Mouse (Mus musculus) midbrain, embryonic 11.5 days (tissue): Measurements from ENCODE around the gene Fmnl2. TPM values are rescaled to one million over a fixed set of nuclear protein-coding genes. Genes with fewer than 3 reads are reported as not detected.
A peak's percentile ranks its signal among the peaks of the same experiment; 100 is the strongest.

Experiments
- ATAC-seq: fragments of 200-750 bp; cut with Nextera tagmentation; 2 replicates; pipeline ENCODE4 v1.8.0; 2017; ENCODE audit warnings: moderate TSS enrichment, moderate library complexity; ENCODE audit not compliant: low FRiP score
- DNase-seq: peaks from one replicate; pipeline ENCODE4 v3.0.0; 2015; ENCODE audit warnings: low spot score; ENCODE audit errors: missing footprints
- H3K27ac ChIP-seq: fragments of 300-500 bp; sonication (generic); 2 replicates; pipeline ENCODE4 v1.5.1; 2014; ENCODE audit warnings: low read depth, low read length
- H3K27me3 ChIP-seq: fragments of 300-500 bp; sonication (generic); 2 replicates; pipeline ENCODE4 v1.6.1; 2014; ENCODE audit warnings: mild to moderate bottlenecking, low read length, moderate library complexity, mixed read lengths; ENCODE audit not compliant: control insufficient read depth, insufficient read depth
- H3K36me3 ChIP-seq: fragments of 300-500 bp; sonication (generic); 2 replicates; pipeline ENCODE4 v1.6.1; 2014; ENCODE audit warnings: mild to moderate bottlenecking, low read length, moderate library complexity, mixed read lengths; ENCODE audit not compliant: control insufficient read depth, insufficient read depth
- H3K4me1 ChIP-seq: fragments of 300-500 bp; sonication (generic); 2 replicates; pipeline ENCODE4 v1.6.1; 2014; ENCODE audit warnings: low read length; ENCODE audit not compliant: control insufficient read depth, insufficient read depth
- H3K4me2 ChIP-seq: fragments of 300-500 bp; sonication (generic); 2 replicates; pipeline ENCODE4 v1.6.1; 2014; ENCODE audit warnings: mild to moderate bottlenecking, moderate library complexity
- H3K4me3 ChIP-seq: fragments of 300-500 bp; sonication (generic); 2 replicates; pipeline ENCODE4 v1.5.1; 2014; ENCODE audit warnings: low read depth, low read length
- H3K9ac ChIP-seq: fragments of 300-500 bp; sonication (generic); 2 replicates; pipeline ENCODE4 v1.6.1; 2014; ENCODE audit warnings: low read length
- H3K9me3 ChIP-seq: fragments of 300-500 bp; sonication (generic); 2 replicates; pipeline ENCODE4 v1.6.1; 2016; ENCODE audit warnings: low read length; ENCODE audit not compliant: control insufficient read depth
- WGBS: fragments of 180-500 bp; shearing (Covaris S2); extraction: QIAGEN DNeasy Blood & Tissue Kit; methylation state at CpG from one replicate; pipeline ENCODE4 v1.1.7; 2014; 5-methylcytosine and 5-hydroxymethylcytosine counted together
- polyA plus RNA-seq: library from polyadenylated mRNA; unstranded; fragments of >200 nt; fragmentation: Nextera tagmentation; extraction: Ambion mirVana; gene quantifications from 2 replicates; pipeline ENCODE4 v1.2.1, GENCODE M21; 2014

Fmnl2 gene
- polyA plus RNA-seq, 1 experiment from 2014 or later: 9.4 TPM

GRCm38 (mm10) chr2:53061363-53062000 lies 203.8 kb downstream of the Fmnl2 start:
- DNase-seq (no peak), ATAC-seq (no peak)
- Histone ChIP-seq H3K4me3 (no peak overlapping the region), H3K4me2 (no peak overlapping the region), H3K27me3 (no peaks in the 10 kb centered on the region), H3K9ac (no peak overlapping the region), H3K36me3 (no peaks in the 10 kb centered on the region), H3K27ac (no peak overlapping the region), H3K4me1 (no peaks in the 10 kb centered on the region), H3K9me3 (no peaks in the 10 kb centered on the region)
- WGBS: 85% methylated on average over 9 of the region's 9 CpGs

- Histone ChIP-seq H3K9me3 (no peaks in the 10 kb centered on the region), H3K27me3 (no peaks in the 10 kb centered on the region), H3K9ac (no peak overlapping the region), H3K27ac (no peak overlapping the region), H3K4me1 (no peaks in the 10 kb centered on the region), H3K4me2 (no peak overlapping the region), H3K36me3 (no peaks in the 10 kb centered on the region), H3K4me3 (no peak overlapping the region)
- DNase-seq (no peak), ATAC-seq (no peak)
- WGBS: 92% methylated on average over 2 of the region's 2 CpGs
Observed at GRCm38 (mm10) chr2:53066973-53067372, 209.3 kb downstream of the Fmnl2 start.

GRCm38 (mm10) chr2:53070607-53071006 lies 212.9 kb downstream of the Fmnl2 start:
- WGBS: 3% methylated on average over 1 of the region's 1 CpGs
- Histone ChIP-seq H3K4me1 (no peaks in the 10 kb centered on the region), H3K4me2 (no peak overlapping the region), H3K9me3 (no peaks in the 10 kb centered on the region), H3K27ac (no peak overlapping the region), H3K27me3 (no peaks in the 10 kb centered on the region), H3K9ac (no peak overlapping the region), H3K4me3 (no peak overlapping the region), H3K36me3 (no peaks in the 10 kb centered on the region)
- ATAC-seq: no peak
- no peak for DNase-seq

- Histone ChIP-seq H3K4me2 (no peak overlapping the region), H3K36me3 (no peaks in the 10 kb centered on the region), H3K9ac (no peak overlapping the region), H3K4me1 (no peaks in the 10 kb centered on the region), H3K27me3 (no peaks in the 10 kb centered on the region), H3K4me3 (no peak overlapping the region), H3K9me3 (no peaks in the 10 kb centered on the region), H3K27ac (no peak overlapping the region)
- 96% methylated on average over 2 of the region's 2 CpGs for WGBS
- no peak for DNase-seq
- ATAC-seq: no peak
Observed at GRCm38 (mm10) chr2:53079693-53080286, 222.1 kb downstream of the Fmnl2 start.

GRCm38 (mm10) chr2:53082045-53082444 lies 224.4 kb downstream of the Fmnl2 start:
- Histone ChIP-seq H3K9ac (no peak overlapping the region), H3K9me3 (no peaks in the 10 kb centered on the region), H3K4me3 (no peak overlapping the region), H3K27me3 (no peaks in the 10 kb centered on the region), H3K4me1 (no peaks in the 10 kb centered on the region), H3K27ac (no peak overlapping the region), H3K4me2 (no peak overlapping the region), H3K36me3 (no peaks in the 10 kb centered on the region)
- no peak for DNase-seq
- 90% methylated on average over 4 of the region's 4 CpGs for WGBS
- ATAC-seq: no peak

GRCm38 (mm10) chr2:53082501-53082900 lies 224.8 kb downstream of the Fmnl2 start:
- Histone ChIP-seq H3K9me3 (no peaks in the 10 kb centered on the region), H3K4me1 (no peaks in the 10 kb centered on the region), H3K36me3 (no peaks in the 10 kb centered on the region), H3K9ac (no peak overlapping the region), H3K27ac (no peak overlapping the region), H3K4me3 (no peak overlapping the region), H3K4me2 (no peak overlapping the region), H3K27me3 (no peaks in the 10 kb centered on the region)
- no peak for ATAC-seq
- 90% methylated on average over 5 of the region's 5 CpGs for WGBS
- DNase-seq: peak; percentile 41

GRCm38 (mm10) chr2:53083241-53083640 lies 225.6 kb downstream of the Fmnl2 start:
- Histone ChIP-seq H3K4me3 (no peak overlapping the region), H3K27me3 (no peaks in the 10 kb centered on the region), H3K36me3 (no peaks in the 10 kb centered on the region), H3K9ac (no peak overlapping the region), H3K4me2 (no peak overlapping the region), H3K27ac (no peak overlapping the region), H3K4me1 (no peaks in the 10 kb centered on the region), H3K9me3 (no peaks in the 10 kb centered on the region)
- DNase-seq (peak; percentile 60), ATAC-seq (peak; percentile 40; the same call in 1 of the 2 replicates)
- WGBS: 42% methylated on average over 1 of the region's 1 CpGs

- DNase-seq (peak; percentile 90), ATAC-seq (0 out of 2 replicates have a peak, but pooled peaks have one; percentile 43)
- no peak overlapping the region for H3K9ac ChIP-seq
Observed at GRCm38 (mm10) chr2:53085617-53086202, 228.1 kb downstream of the Fmnl2 start.

GRCm38 (mm10) chr2:53088744-53089143 lies 231.1 kb downstream of the Fmnl2 start:
- H3K4me2 ChIP-seq: no peak overlapping the region

More at GRCm38 (mm10) chr2:53085617-53086202, 228.1 kb downstream of the Fmnl2 start:
- H3K27me3 ChIP-seq: no peaks in the 10 kb centered on the region
- H3K4me3 ChIP-seq: no peak overlapping the region
- H3K4me2 ChIP-seq: no peak overlapping the region
- no peaks in the 10 kb centered on the region for H3K9me3 ChIP-seq
- WGBS: 57% methylated on average over 9 of the region's 9 CpGs
- no peak overlapping the region for H3K27ac ChIP-seq
- no peaks in the 10 kb centered on the region for H3K4me1 ChIP-seq
- H3K36me3 ChIP-seq: no peaks in the 10 kb centered on the region

More at GRCm38 (mm10) chr2:53088744-53089143, 231.1 kb downstream of the Fmnl2 start:
- no peaks in the 10 kb centered on the region for H3K27me3 ChIP-seq
- no peaks in the 10 kb centered on the region for H3K36me3 ChIP-seq
- no peak for DNase-seq
- H3K4me3 ChIP-seq: no peak overlapping the region
- H3K27ac ChIP-seq: no peak overlapping the region
- no peaks in the 10 kb centered on the region for H3K9me3 ChIP-seq
- no peak overlapping the region for H3K9ac ChIP-seq
- ATAC-seq: no peak
- 88% methylated on average over 3 of the region's 3 CpGs for WGBS
- H3K4me1 ChIP-seq: no peaks in the 10 kb centered on the region
